Mouse (Mus musculus): ENCODE results near the gene Fkbpl. TPM values are rescaled to one million over a fixed set of nuclear protein-coding genes. Genes with fewer than 3 reads are reported as not detected.

Fkbpl gene
- polyA plus RNA-seq, 1 experiment from 2014 or later: 12.4 TPM

GRCm38 (mm10) chr17:34631647-34632046, 12.9 kb upstream of the Fkbpl start:
- TF ChIP-seq EP300 (optimal IDR thresholded peaks at IDR 0.05) (no peak), CTCF (IDR thresholded peaks at IDR 0.05; ENCODE audit: low read depth) (no peak)
- Histone ChIP-seq H3K36me3 (ENCODE audit: control insufficient read depth, insufficient read depth, low read length) (no peaks in the 10 kb centered on the region), H3K9me3 (ENCODE audit: control insufficient read depth, low read length) (no peaks in the 10 kb centered on the region), H3K9ac (ENCODE audit: low read length) (peak overlapping the region; percentile 55), H3K4me1 (replicated peaks; ENCODE audit: control insufficient read depth, insufficient read depth) (peaks cover 19% of the 10 kb centered on the region), H3K4me2 (replicated peaks; ENCODE audit: low read depth) (peak overlapping the region; percentile 69), H3K27ac (replicated peaks) (peak overlapping the region; percentile 63), H3K27me3 (ENCODE audit: control insufficient read depth, insufficient read depth, low read length) (0 out of 2 replicates have a peak, but pooled peaks cover 2% of the 10 kb centered on the region), H3K4me3 (ENCODE audit: low read depth, low read length) (peak overlapping the region; percentile 41)
- DNase-seq (ENCODE audit: low spot score) (no peak), ATAC-seq (ENCODE audit: low FRiP score, low TSS enrichment) (no peak)
- WGBS: 17% methylated on average over 11 of the region's 12 CpGs

DNA sequence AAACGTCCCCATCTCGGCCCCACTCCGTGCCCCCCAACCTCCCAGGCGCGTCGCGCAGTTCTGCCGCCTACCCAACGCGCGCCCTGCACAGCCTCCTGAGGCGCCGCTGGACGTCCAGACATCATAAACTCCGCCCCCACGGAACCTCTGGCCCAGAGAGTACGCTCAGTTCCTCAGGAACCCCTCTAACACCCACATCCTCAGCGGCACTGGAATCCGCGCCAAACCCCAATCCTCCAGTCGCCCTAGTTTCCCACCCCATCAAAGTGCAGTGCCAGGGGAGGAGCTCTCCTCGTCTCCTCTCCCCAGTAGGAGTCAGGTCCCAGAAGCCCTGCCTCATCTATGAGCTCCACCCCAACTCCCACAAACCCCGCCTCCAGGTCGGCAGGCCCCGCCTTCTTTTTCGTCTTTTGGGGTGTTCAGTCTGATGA, 12.3 kb upstream of the Fkbpl start:
- H3K36me3 ChIP-seq (ENCODE audit: control insufficient read depth, insufficient read depth, low read length): no peaks in the 10 kb centered on the region
- TF ChIP-seq CTCF (IDR thresholded peaks at IDR 0.05; ENCODE audit: low read depth): 0 out of 2 replicates have a peak, but pooled peaks have one; percentile 16
- TF ChIP-seq EP300 (optimal IDR thresholded peaks at IDR 0.05): no peak
- 0 out of 2 replicates have a peak, but pooled peaks cover 2% of the 10 kb centered on the region for H3K27me3 ChIP-seq (ENCODE audit: control insufficient read depth, insufficient read depth, low read length)
- peak overlapping the region; percentile 63 for H3K27ac ChIP-seq (replicated peaks)
- peak overlapping the region; percentile 69 for H3K4me2 ChIP-seq (replicated peaks; ENCODE audit: low read depth)
- H3K4me1 ChIP-seq (replicated peaks; ENCODE audit: control insufficient read depth, insufficient read depth): peaks cover 19% of the 10 kb centered on the region
- peak; percentile 66 for DNase-seq (ENCODE audit: low spot score)
- H3K9me3 ChIP-seq (ENCODE audit: control insufficient read depth, low read length): no peaks in the 10 kb centered on the region
- peak overlapping the region; percentile 55 for H3K9ac ChIP-seq (ENCODE audit: low read length)
- peak overlapping the region; percentile 41 for H3K4me3 ChIP-seq (ENCODE audit: low read depth, low read length)
- WGBS: 2% methylated on average over 25 of the region's 26 CpGs
- ATAC-seq (ENCODE audit: low FRiP score, low TSS enrichment): peak; percentile 78

GRCm38 (mm10) chr17:34635671-34636070, 8.9 kb upstream of the Fkbpl start:
- Histone ChIP-seq H3K9ac (ENCODE audit: low read length) (no peak overlapping the region), H3K9me3 (ENCODE audit: control insufficient read depth, low read length) (no peaks in the 10 kb centered on the region), H3K4me1 (replicated peaks; ENCODE audit: control insufficient read depth, insufficient read depth) (peaks cover 6% of the 10 kb centered on the region), H3K4me2 (replicated peaks; ENCODE audit: low read depth) (no peak overlapping the region), H3K4me3 (ENCODE audit: low read depth, low read length) (no peak overlapping the region), H3K36me3 (ENCODE audit: control insufficient read depth, insufficient read depth, low read length) (no peaks in the 10 kb centered on the region), H3K27me3 (ENCODE audit: control insufficient read depth, insufficient read depth, low read length) (no peaks in the 10 kb centered on the region), H3K27ac (replicated peaks) (no peak overlapping the region)
- 56% methylated on average over 2 of the region's 2 CpGs for WGBS
- DNase-seq (ENCODE audit: low spot score) (no peak), ATAC-seq (ENCODE audit: low FRiP score, low TSS enrichment) (no peak)
- no peak for TF ChIP-seq CTCF (IDR thresholded peaks at IDR 0.05; ENCODE audit: low read depth)
- no peak for TF ChIP-seq EP300 (optimal IDR thresholded peaks at IDR 0.05)

DNA sequence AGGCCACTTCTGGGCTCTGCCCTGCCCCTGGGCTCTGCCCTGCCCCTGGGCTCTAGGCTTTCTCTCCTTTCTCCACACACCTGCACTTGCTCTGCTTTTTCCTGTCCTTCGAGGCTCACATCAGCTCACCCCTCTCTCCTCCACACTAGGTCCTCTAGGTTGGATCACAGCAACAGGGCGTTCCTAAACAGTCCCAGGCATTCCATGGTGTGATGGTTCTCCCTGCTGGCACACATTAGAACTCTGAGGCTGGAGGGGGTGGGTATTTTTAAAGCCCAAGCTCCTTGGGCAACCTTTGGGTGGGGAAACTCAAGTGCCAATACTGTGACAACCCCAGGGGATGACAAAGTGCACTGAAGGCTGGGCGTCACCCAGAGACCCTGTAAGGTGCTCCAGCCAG, 7.1 kb upstream of the Fkbpl start:
- H3K9ac ChIP-seq (ENCODE audit: low read length): no peak overlapping the region
- no peaks in the 10 kb centered on the region for H3K9me3 ChIP-seq (ENCODE audit: control insufficient read depth, low read length)
- TF ChIP-seq CTCF (IDR thresholded peaks at IDR 0.05; ENCODE audit: low read depth) (no peak), EP300 (optimal IDR thresholded peaks at IDR 0.05) (no peak)
- H3K4me2 ChIP-seq (replicated peaks; ENCODE audit: low read depth): no peak overlapping the region
- no peaks in the 10 kb centered on the region for H3K36me3 ChIP-seq (ENCODE audit: control insufficient read depth, insufficient read depth, low read length)
- WGBS: 59% methylated on average over 3 of the region's 3 CpGs
- no peaks in the 10 kb centered on the region for H3K27me3 ChIP-seq (ENCODE audit: control insufficient read depth, insufficient read depth, low read length)
- no peak for DNase-seq (ENCODE audit: low spot score)
- no peak for ATAC-seq (ENCODE audit: low FRiP score, low TSS enrichment)
- H3K4me3 ChIP-seq (ENCODE audit: low read depth, low read length): no peak overlapping the region
- no peak overlapping the region for H3K27ac ChIP-seq (replicated peaks)
- no peaks in the 10 kb centered on the region for H3K4me1 ChIP-seq (replicated peaks; ENCODE audit: control insufficient read depth, insufficient read depth)

- H3K9me3 ChIP-seq (ENCODE audit: control insufficient read depth, low read length): no peaks in the 10 kb centered on the region
- no peak overlapping the region for H3K4me3 ChIP-seq (ENCODE audit: low read depth, low read length)
- no peaks in the 10 kb centered on the region for H3K4me1 ChIP-seq (replicated peaks; ENCODE audit: control insufficient read depth, insufficient read depth)
- no peak overlapping the region for H3K4me2 ChIP-seq (replicated peaks; ENCODE audit: low read depth)
- H3K36me3 ChIP-seq (ENCODE audit: control insufficient read depth, insufficient read depth, low read length): no peaks in the 10 kb centered on the region
- ATAC-seq (ENCODE audit: low FRiP score, low TSS enrichment): no peak
- DNase-seq (ENCODE audit: low spot score): no peak
- H3K9ac ChIP-seq (ENCODE audit: low read length): no peak overlapping the region
- no peak overlapping the region for H3K27ac ChIP-seq (replicated peaks)
- TF ChIP-seq EP300 (optimal IDR thresholded peaks at IDR 0.05) (no peak), CTCF (IDR thresholded peaks at IDR 0.05; ENCODE audit: low read depth) (no peak)
- no peaks in the 10 kb centered on the region for H3K27me3 ChIP-seq (ENCODE audit: control insufficient read depth, insufficient read depth, low read length)
- 84% methylated on average over 7 of the region's 7 CpGs for WGBS
Measured at GRCm38 (mm10) chr17:34639461-34640255, 4.9 kb upstream of the Fkbpl start.

Measured in stomach, postnatal 0 days (tissue).